Mouse (Mus musculus) heart, adult 2 months (tissue): ENCODE data around the gene Fam50b. TPM values are rescaled to one million over a fixed set of nuclear protein-coding genes. Genes with fewer than 3 reads are reported as not detected.

Experiments used
- DNase-seq, 2 experiments: peaks; one replicate each; pipeline ENCODE4 v3.0.0; 2021
- H3K27ac ChIP-seq: fragments of 200-600 bp; 2 replicates; pipeline ENCODE4 v1.8.1; 2022
- H3K27me3 ChIP-seq: fragments of 200-500 bp; 2 replicates; pipeline ENCODE4 v1.6.1; 2012; ENCODE audit warnings: mild to moderate bottlenecking, low read length, inconsistent platforms, mixed read lengths; ENCODE audit not compliant: control insufficient read depth, insufficient read depth
- H3K36me3 ChIP-seq: fragments of 200-500 bp; 2 replicates; pipeline ENCODE4 v1.6.1; 2012; ENCODE audit warnings: low read length, inconsistent platforms; ENCODE audit not compliant: control insufficient read depth, insufficient read depth
- H3K4me1 ChIP-seq: fragments of 200-500 bp; 2 replicates; pipeline ENCODE4 v1.6.1; 2011; ENCODE audit warnings: low read length; ENCODE audit not compliant: control insufficient read depth, insufficient read depth
- H3K4me3 ChIP-seq: fragments of 200-600 bp; 2 replicates; pipeline ENCODE4 v1.8.1; 2022
- H3K79me2 ChIP-seq: fragments of 200-500 bp; replicated peaks from 2 replicates; pipeline ENCODE4 v1.6.1; 2012; ENCODE audit warnings: mild to moderate bottlenecking, inconsistent platforms, low read length, moderate library complexity, mixed read lengths; ENCODE audit not compliant: control insufficient read depth, insufficient read depth
- H3K9ac ChIP-seq: fragments of 200-500 bp; 2 replicates; pipeline ENCODE4 v1.6.1; 2012; ENCODE audit warnings: low read depth, mild to moderate bottlenecking, control low read depth, inconsistent platforms, low read length, mixed read lengths
- CTCF ChIP-seq: fragments of 200-600 bp; IDR thresholded peaks from 2 replicates; pipeline ENCODE4 v1.8.1; 2022; ENCODE audit warnings: antibody characterized with exemption, mild to moderate bottlenecking, moderate library complexity
- EP300 ChIP-seq: fragments of 200-500 bp; IDR thresholded peaks from 2 replicates; pipeline ENCODE4 v1.6.1; 2011; ENCODE audit warnings: low read depth, low read length, control low read depth; ENCODE audit not compliant: insufficient read depth
- POLR2A ChIP-seq: fragments of 200-500 bp; IDR thresholded peaks from 2 replicates; pipeline ENCODE4 v1.6.1; 2011; ENCODE audit warnings: mild to moderate bottlenecking, low read depth, low read length, control low read depth; ENCODE audit not compliant: insufficient read depth
- WGBS: fragments of 180-500 bp; shearing (Covaris S2); methylation state at CpG from one replicate; pipeline ENCODE4 v1.1.7; 2018; 5-methylcytosine and 5-hydroxymethylcytosine counted together
- intact Hi-C: fragments of 180-260 bp; cut with DNase I; formaldehyde crosslinking; loops from one replicate; pipeline ENCODE4 v1.15.1; 2025
- polyA plus RNA-seq: library from polyadenylated mRNA; depleted of rRNA; stranded (reverse); fragments of >200 nt; gene quantifications from 2 replicates; pipeline ENCODE4 v1.2.3, GENCODE M21; 2012
- total RNA-seq, 2 experiments: library from RNA; stranded (reverse); gene quantifications; 2 replicates each; pipeline ENCODE4 v1.2.3; 2021

Fam50b gene
- total and polyA plus RNA-seq, 3 experiments = not detected

- Histone ChIP-seq H3K36me3 (peaks cover 3% of the 10 kb centered on the region; the same call in 1 of the 2 replicates), H3K27ac (peak overlapping the region; percentile 11), H3K4me1 (peaks cover 9% of the 10 kb centered on the region), H3K4me3 (no peak overlapping the region), H3K9ac (no peak overlapping the region), H3K27me3 (no peaks in the 10 kb centered on the region), H3K79me2 (no peaks in the 10 kb centered on the region)
- 40% methylated on average over 7 of the region's 7 CpGs for WGBS
- DNase-seq = peak in 1 of 2 experiments; percentile 39
- intact Hi-C loops = loop anchor here (2.0 kb wide), 1 partner anchor 18 kb away; no protein-coding TSS in a partner anchor
- TF ChIP-seq EP300 (no peak), CTCF (0 out of 2 replicates have a peak, but pooled peaks have one; percentile 13)
Observed at GRCm38 (mm10) chr13:34780856-34781610, 46.4 kb downstream of the Fam50b start.

- intact Hi-C loops = loop anchor here (2.0 kb wide), 1 partner anchor 19 kb away; no protein-coding TSS in a partner anchor
- 51% methylated on average over 4 of the region's 4 CpGs for WGBS
- H3K27ac ChIP-seq = peak overlapping the region; percentile 11
- TF ChIP-seq EP300 (no peak), CTCF (no peak), POLR2A (no peak)
- peaks cover 9% of the 10 kb centered on the region for H3K4me1 ChIP-seq
- H3K27me3 ChIP-seq = no peaks in the 10 kb centered on the region
- no peaks in the 10 kb centered on the region for H3K79me2 ChIP-seq
- DNase-seq = no peak
- H3K9ac ChIP-seq = no peak overlapping the region
- H3K4me3 ChIP-seq = no peak overlapping the region
- peaks cover 3% of the 10 kb centered on the region; the same call in 1 of the 2 replicates for H3K36me3 ChIP-seq
Observed at GRCm38 (mm10) chr13:34781611-34782009, 47.0 kb downstream of the Fam50b start.

DNA sequence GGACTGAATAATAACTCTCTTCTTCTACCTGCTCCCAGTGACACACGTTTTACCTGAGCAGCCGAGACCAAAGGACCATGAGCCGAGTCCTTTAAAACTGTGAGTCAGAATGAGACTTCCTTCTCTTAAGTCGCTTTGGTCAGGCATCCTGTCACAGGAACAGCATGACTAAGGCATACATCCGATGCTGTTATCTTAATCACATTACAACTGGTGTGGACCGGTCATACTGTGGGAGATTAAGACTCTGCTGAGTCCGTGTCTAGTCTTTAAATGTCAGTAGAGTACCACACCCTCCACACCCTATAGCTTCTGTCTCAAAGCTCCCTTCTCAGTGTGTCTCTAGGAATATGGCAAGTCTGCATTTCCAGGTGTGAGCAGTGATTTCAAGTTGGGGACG is 50.2 kb downstream of the Fam50b start:
- WGBS = 37% methylated on average over 8 of the region's 8 CpGs
- Histone ChIP-seq H3K9ac (no peak overlapping the region), H3K27ac (peak overlapping the region; percentile 38), H3K79me2 (no peaks in the 10 kb centered on the region), H3K27me3 (no peaks in the 10 kb centered on the region), H3K4me1 (peaks cover 17% of the 10 kb centered on the region), H3K4me3 (no peak overlapping the region), H3K36me3 (peaks cover 13% of the 10 kb centered on the region)
- peak in 1 of 2 experiments; percentile 14 for DNase-seq
- no peak for TF ChIP-seq EP300
- TF ChIP-seq POLR2A = 0 out of 2 replicates have a peak, but pooled peaks have one; percentile 19
- no peak for TF ChIP-seq CTCF
- intact Hi-C loops = loop anchor here (2.0 kb wide), 1 partner anchor 76 kb away; no protein-coding TSS in a partner anchor

DNA sequence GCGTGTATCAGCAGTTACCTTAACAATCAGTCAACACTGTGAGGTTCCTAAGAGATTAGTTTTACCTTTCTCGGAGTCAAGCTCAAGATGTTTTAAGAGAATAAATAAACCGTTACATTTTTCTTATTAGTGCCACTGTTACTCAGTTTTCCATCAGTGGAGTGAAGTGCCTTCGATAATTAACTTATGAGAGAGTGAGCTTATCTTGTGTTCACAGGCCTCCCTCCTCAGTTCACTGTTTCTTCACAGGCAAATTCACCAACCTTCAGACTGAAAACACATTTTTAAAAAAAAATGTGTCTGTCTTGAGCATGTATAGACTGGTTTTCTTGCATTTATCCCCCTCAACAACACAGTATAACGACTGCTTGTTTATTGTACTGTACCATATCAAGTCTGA is 52.0 kb downstream of the Fam50b start:
- intact Hi-C loops = no loop called here
- Histone ChIP-seq H3K79me2 (no peaks in the 10 kb centered on the region), H3K27ac (no peak overlapping the region), H3K27me3 (no peaks in the 10 kb centered on the region), H3K4me3 (no peak overlapping the region), H3K9ac (no peak overlapping the region), H3K36me3 (peaks cover 9% of the 10 kb centered on the region), H3K4me1 (peaks cover 10% of the 10 kb centered on the region)
- DNase-seq = no peak
- TF ChIP-seq POLR2A = no peak
- no peak for TF ChIP-seq CTCF
- TF ChIP-seq EP300 = no peak
- WGBS = 92% methylated on average over 5 of the region's 5 CpGs

DNA sequence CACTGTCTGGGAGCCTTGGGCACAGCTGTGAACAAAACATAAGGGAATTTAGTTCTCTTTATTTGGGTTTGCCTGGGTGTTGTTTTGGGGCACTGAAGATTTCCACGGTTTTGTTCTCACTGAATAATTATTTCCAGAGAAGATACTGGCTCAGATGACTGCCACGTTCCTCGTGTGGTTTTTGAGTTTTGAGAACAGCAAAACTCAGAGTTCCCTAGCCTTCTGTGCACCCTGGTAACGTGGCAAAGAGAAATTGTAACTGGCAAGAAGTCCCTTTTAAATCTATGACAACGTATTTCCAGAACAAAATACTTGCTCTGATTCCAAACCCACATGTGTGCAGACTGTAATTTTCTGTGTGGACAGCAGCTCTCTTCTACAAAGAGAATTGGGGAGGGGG is 52.9 kb downstream of the Fam50b start:
- intact Hi-C loops = no loop called here

More for the DNA sequence above, 52.9 kb downstream of the Fam50b start:
- WGBS = 60% methylated on average over 5 of the region's 5 CpGs
- Histone ChIP-seq H3K4me1 (peaks cover 8% of the 10 kb centered on the region), H3K9ac (no peak overlapping the region), H3K27me3 (no peaks in the 10 kb centered on the region), H3K36me3 (peaks cover 9% of the 10 kb centered on the region), H3K27ac (no peak overlapping the region), H3K79me2 (no peaks in the 10 kb centered on the region), H3K4me3 (no peak overlapping the region)
- DNase-seq = no peak
- TF ChIP-seq CTCF = no peak
- no peak for TF ChIP-seq POLR2A
- TF ChIP-seq EP300 = no peak
